Mouse (Mus musculus) embryonic fibroblast, embryonic 13.5 days (primary cell): ENCODE data around the gene Kcnq2.

ENCODE experiments used
- CTCF ChIP-seq: IDR thresholded peaks from 2 replicates; pipeline ENCODE4 v1.5.1; 2011; ENCODE audit warnings: mild to moderate bottlenecking, control low read depth, low read length, moderate library complexity, borderline replicate concordance; ENCODE audit not compliant: insufficient read depth
- POLR2A ChIP-seq: IDR thresholded peaks from 2 replicates; pipeline ENCODE4 v1.6.1; 2011; ENCODE audit warnings: low read depth, mild to moderate bottlenecking, control low read depth, low read length, moderate library complexity

DNA sequence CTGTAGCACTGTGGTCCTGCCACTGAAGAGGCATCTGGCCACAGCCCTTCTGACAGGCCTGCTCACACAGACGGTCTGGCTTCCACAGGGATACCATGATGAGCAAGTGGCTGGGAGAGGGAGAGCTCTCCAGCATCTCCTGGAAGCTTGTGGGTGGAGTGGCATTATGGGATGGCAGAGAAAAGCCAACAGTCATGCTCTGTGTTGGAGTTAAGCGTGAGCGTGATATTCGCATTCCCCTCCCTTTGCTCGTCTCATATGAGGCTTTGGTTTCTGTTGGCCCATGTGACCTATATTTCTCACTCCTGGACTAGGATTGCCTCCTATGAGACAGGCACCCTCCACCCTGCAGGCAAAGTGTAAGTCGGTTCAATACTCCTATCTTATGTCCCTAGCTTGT is 15.2 kb upstream of the Kcnq2 start:
- TF ChIP-seq CTCF: no peak
- TF ChIP-seq POLR2A: no peak
